19 mouse cellular contexts compared by ENCODE assay signal in the genomic region with DNA sequence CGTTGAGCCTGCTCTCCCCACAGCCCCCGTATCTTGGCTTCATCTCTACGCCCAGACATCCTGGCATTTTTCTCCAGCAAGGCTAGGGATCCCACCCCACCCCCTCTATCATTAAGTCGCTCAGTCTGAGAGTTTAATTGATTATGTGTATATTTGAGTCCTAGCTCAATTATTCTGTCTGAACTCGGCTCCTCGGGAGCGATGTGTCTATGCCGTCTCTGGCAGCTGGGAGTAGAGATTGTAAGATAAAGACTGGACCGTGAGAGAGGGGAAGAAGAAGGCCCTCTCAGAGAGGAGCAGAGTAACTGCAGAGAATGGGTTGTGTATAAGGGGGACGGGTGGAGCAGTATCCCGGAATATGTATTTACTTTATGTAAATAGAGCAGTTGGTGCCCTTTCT.
A peak's percentile ranks its signal among the peaks of the same experiment; 100 is the strongest.
DNase-seq lines count a peak whose midpoint lies in the region; ATAC-seq and TF ChIP-seq lines count a peak whose summit lies in the region.
"Had no signal": no experiment of that assay in that cellular context is flagged by ENCODE, and none has a peak within 500 bp of the region (broad histone marks: within the 10 kb centered on the region; RNA-seq: fewer than 3 reads in every experiment).

No protein-coding gene starts in this region.

- no peaks in the 10 kb centered on the region for H3K4me1 ChIP-seq in hindbrain, embryonic 15.5 days (replicated peaks)
- peaks cover 15% of the 10 kb centered on the region for H3K4me1 ChIP-seq in hindbrain, embryonic 10.5 days (replicated peaks)
- H3K4me1 ChIP-seq in stomach, embryonic 14.5 days (ENCODE audit: control insufficient read depth, insufficient read depth, low read length), result 0 out of 2 replicates have a peak, but pooled peaks cover 5% of the 10 kb centered on the region
- H3K4me1 ChIP-seq in stomach, postnatal 0 days (replicated peaks; ENCODE audit: control insufficient read depth, insufficient read depth), result no peaks in the 10 kb centered on the region
- H3K4me1 ChIP-seq: neural tube, embryonic 13.5 days had no signal

- peak; percentile 17 for DNase-seq in embryo, embryonic 11 days
- no peak for DNase-seq in embryo, embryonic 10.5 days (ENCODE audit: low spot score)
- no peak for DNase-seq in hindbrain, embryonic 10.5 days (ENCODE audit: low spot score)
- no peak for DNase-seq in stomach, postnatal 0 days (ENCODE audit: low spot score)
- no peak for DNase-seq in cerebellum, adult 18-20 months
- DNase-seq: adrenal gland, adult 8-10 months; cerebellum, adult 9-11 months; heart, postnatal 36 days; kidney, adult 9 months; kidney, postnatal 25 days; right cerebral cortex, adult 18-20 months had no signal

- no peaks in the 10 kb centered on the region for H3K9me3 ChIP-seq in hindbrain, embryonic 15.5 days
- H3K9me3 ChIP-seq in hindbrain, embryonic 10.5 days, result no peaks in the 10 kb centered on the region
- H3K9me3 ChIP-seq in stomach, embryonic 14.5 days (ENCODE audit: control insufficient read depth, low read depth, low read length), result no peaks in the 10 kb centered on the region
- no peaks in the 10 kb centered on the region for H3K9me3 ChIP-seq in stomach, postnatal 0 days (ENCODE audit: control insufficient read depth, low read length)
- H3K9me3 ChIP-seq: forebrain, embryonic 15.5 days; neural tube, embryonic 13.5 days had no signal

- H3K27ac ChIP-seq in hindbrain, embryonic 15.5 days (replicated peaks), result no peak overlapping the region
- no peak overlapping the region for H3K27ac ChIP-seq in hindbrain, embryonic 10.5 days
- H3K27ac ChIP-seq in stomach, embryonic 14.5 days (ENCODE audit: low read length), result no peak overlapping the region
- H3K27ac ChIP-seq in stomach, postnatal 0 days (replicated peaks), result no peak overlapping the region
- H3K27ac ChIP-seq: forebrain, embryonic 15.5 days; neural tube, embryonic 13.5 days had no signal

- no peak overlapping the region for H3K4me2 ChIP-seq in hindbrain, embryonic 15.5 days
- H3K4me2 ChIP-seq in stomach, embryonic 14.5 days (replicated peaks; ENCODE audit: low read depth, low read length), result peak overlapping the region; percentile 11; the same call in 1 of the 2 replicates
- no peak overlapping the region for H3K4me2 ChIP-seq in stomach, postnatal 0 days (replicated peaks; ENCODE audit: low read depth)
- H3K4me2 ChIP-seq: forebrain, embryonic 15.5 days; heart, embryonic 11.5 days; midbrain, embryonic 11.5 days; neural tube, embryonic 13.5 days had no signal

- no peaks in the 10 kb centered on the region for H3K27me3 ChIP-seq in hindbrain, embryonic 15.5 days
- no peaks in the 10 kb centered on the region for H3K27me3 ChIP-seq in hindbrain, embryonic 10.5 days (ENCODE audit: insufficient read depth, poor library complexity, severe bottlenecking)
- no peaks in the 10 kb centered on the region for H3K27me3 ChIP-seq in stomach, embryonic 14.5 days (ENCODE audit: control insufficient read depth, insufficient read depth, low read length)
- no peaks in the 10 kb centered on the region for H3K27me3 ChIP-seq in stomach, postnatal 0 days (ENCODE audit: control insufficient read depth, insufficient read depth, low read length)
- H3K27me3 ChIP-seq: forebrain, embryonic 15.5 days; neural tube, embryonic 13.5 days; Patski had no signal

- ATAC-seq in hindbrain, embryonic 15.5 days (ENCODE audit: low FRiP score, low read depth), result peak; percentile 23; the same call in 1 of the 2 replicates
- ATAC-seq in stomach, embryonic 14.5 days (ENCODE audit: insufficient number of reproducible peaks, insufficient read depth, low FRiP score, low read depth), result no peak
- no peak for ATAC-seq in stomach, postnatal 0 days (ENCODE audit: low FRiP score, low TSS enrichment)
- no peak for ATAC-seq in monocyte, adult 5-6 weeks (replicated peaks; ENCODE audit: insufficient number of reproducible peaks, low FRiP score, low TSS enrichment, poor library complexity, severe bottlenecking)
- ATAC-seq: forebrain, embryonic 15.5 days; Patski had no signal

- 65% methylated on average over 11 of the region's 11 CpGs for WGBS in hindbrain, embryonic 15.5 days
- WGBS in hindbrain, embryonic 10.5 days, result 81% methylated on average over 11 of the region's 11 CpGs
- WGBS in stomach, embryonic 14.5 days, result 17% methylated on average over 11 of the region's 11 CpGs
- 22% methylated on average over 11 of the region's 11 CpGs for WGBS in stomach, postnatal 0 days

- H3K9ac ChIP-seq in hindbrain, embryonic 15.5 days, result no peak overlapping the region
- H3K9ac ChIP-seq in stomach, embryonic 14.5 days (replicated peaks; ENCODE audit: low read depth, low read length), result no peak overlapping the region
- H3K9ac ChIP-seq in stomach, postnatal 0 days (ENCODE audit: low read length), result no peak overlapping the region
- H3K9ac ChIP-seq: forebrain, embryonic 15.5 days; neural tube, embryonic 13.5 days had no signal

- no peak for TF ChIP-seq CTCF in stomach, postnatal 0 days (IDR thresholded peaks at IDR 0.05; ENCODE audit: low read depth)

- TF ChIP-seq EP300 in stomach, postnatal 0 days (optimal IDR thresholded peaks at IDR 0.05), result no peak

- no peak overlapping the region for H3K4me3 ChIP-seq in hindbrain, embryonic 15.5 days
- no peak overlapping the region for H3K4me3 ChIP-seq in hindbrain, embryonic 10.5 days
- H3K4me3 ChIP-seq in stomach, embryonic 14.5 days (ENCODE audit: low read depth, low read length), result no peak overlapping the region
- H3K4me3 ChIP-seq in stomach, postnatal 0 days (ENCODE audit: low read depth, low read length), result no peak overlapping the region
- H3K4me3 ChIP-seq: forebrain, embryonic 15.5 days; neural tube, embryonic 13.5 days had no signal

- H3K36me3 ChIP-seq in hindbrain, embryonic 15.5 days, result no peaks in the 10 kb centered on the region
- peaks cover 29% of the 10 kb centered on the region for H3K36me3 ChIP-seq in hindbrain, embryonic 10.5 days
- H3K36me3 ChIP-seq in stomach, embryonic 14.5 days (ENCODE audit: control insufficient read depth, insufficient read depth, low read length), result no peaks in the 10 kb centered on the region
- H3K36me3 ChIP-seq in stomach, postnatal 0 days (ENCODE audit: control insufficient read depth, insufficient read depth, low read length), result no peaks in the 10 kb centered on the region
- H3K36me3 ChIP-seq: forebrain, embryonic 15.5 days; neural tube, embryonic 13.5 days had no signal
